Mouse (Mus musculus) frontal cortex, adult (tissue): ENCODE measurements around the gene Ttc29.

Experiments
- ATAC-seq: cut with Nextera tagmentation; 2 replicates; pipeline ENCODE4 v1.9.2; 2017; ENCODE audit warnings: mild to moderate bottlenecking, moderate library complexity, mixed read lengths; ENCODE audit not compliant: low TSS enrichment

Gene Ttc29

GRCm38 (mm10) chr8:78278598-78278997, 65.5 kb downstream of the Ttc29 start:
- ATAC-seq: no peak

GRCm38 (mm10) chr8:78284805-78285204, 71.7 kb downstream of the Ttc29 start:
- ATAC-seq: no peak

- ATAC-seq: no peak
These were observed 72.3 kb downstream of the Ttc29 start for GRCm38 (mm10) chr8:78285366-78285765.

GRCm38 (mm10) chr8:78289374-78289971, 76.4 kb downstream of the Ttc29 start:
- ATAC-seq: peak; percentile 96

- ATAC-seq: no peak
These were observed 77.2 kb downstream of the Ttc29 start for GRCm38 (mm10) chr8:78290274-78290673.

GRCm38 (mm10) chr8:78295494-78295893, 82.4 kb downstream of the Ttc29 start:
- no peak for ATAC-seq

GRCm38 (mm10) chr8:78303579-78303978, 90.5 kb downstream of the Ttc29 start:
- ATAC-seq: no peak

- ATAC-seq: no peak
These were observed 93.5 kb downstream of the Ttc29 start for GRCm38 (mm10) chr8:78306604-78307003.

GRCm38 (mm10) chr8:78307131-78307530, 94.0 kb downstream of the Ttc29 start:
- no peak for ATAC-seq

GRCm38 (mm10) chr8:78309539-78309938, 96.4 kb downstream of the Ttc29 start:
- ATAC-seq: no peak

GRCm38 (mm10) chr8:78315576-78315975, 102.5 kb downstream of the Ttc29 start:
- ATAC-seq: no peak

GRCm38 (mm10) chr8:78317666-78318065, 104.6 kb downstream of the Ttc29 start:
- no peak for ATAC-seq

- no peak for ATAC-seq
These were observed 110.3 kb downstream of the Ttc29 start for GRCm38 (mm10) chr8:78323391-78323790.

GRCm38 (mm10) chr8:78340689-78341529, 127.8 kb downstream of the Ttc29 start:
- ATAC-seq: no peak

- ATAC-seq: no peak
These were observed 129.1 kb downstream of the Ttc29 start for GRCm38 (mm10) chr8:78342151-78342550.

- ATAC-seq: no peak
These were observed 130.9 kb downstream of the Ttc29 start for GRCm38 (mm10) chr8:78344006-78344405.

- no peak for ATAC-seq
These were observed 132.6 kb downstream of the Ttc29 start for GRCm38 (mm10) chr8:78345705-78346104.

- ATAC-seq: no peak
These were observed 133.1 kb downstream of the Ttc29 start for GRCm38 (mm10) chr8:78346131-78346621.

- no peak for ATAC-seq
These were observed 140.8 kb downstream of the Ttc29 start for GRCm38 (mm10) chr8:78353902-78354301.

- peak; percentile 99 for ATAC-seq
These were observed 141.7 kb downstream of the Ttc29 start for GRCm38 (mm10) chr8:78354801-78355200.

GRCm38 (mm10) chr8:78390756-78391155, 177.7 kb downstream of the Ttc29 start:
- no peak for ATAC-seq

- no peak for ATAC-seq
These were observed 206.2 kb downstream of the Ttc29 start for GRCm38 (mm10) chr8:78419272-78419671.

- ATAC-seq: no peak
These were observed 207.0 kb downstream of the Ttc29 start for GRCm38 (mm10) chr8:78420101-78420503.
